Mouse (Mus musculus) heart, adult 2 months (tissue): ENCODE measurements around the gene Esyt1.

Experiments used
- CTCF ChIP-seq: fragments of 200-600 bp; IDR thresholded peaks from 2 replicates; pipeline ENCODE4 v1.8.1; 2022; ENCODE audit warnings: antibody characterized with exemption, mild to moderate bottlenecking, moderate library complexity
- EP300 ChIP-seq: fragments of 200-500 bp; IDR thresholded peaks from 2 replicates; pipeline ENCODE4 v1.6.1; 2011; ENCODE audit warnings: low read depth, low read length, control low read depth; ENCODE audit not compliant: insufficient read depth

GRCm38 (mm10) chr10:128499116-128499671 lies 26.5 kb downstream of the Esyt1 start:
- TF ChIP-seq CTCF (no peak), EP300 (0 out of 2 replicates have a peak, but pooled peaks have one; percentile 30)
